Mouse (Mus musculus) neural tube, embryonic 12.5 days (tissue): Measurements from ENCODE around the gene Dvl3. TPM values are rescaled to one million over a fixed set of nuclear protein-coding genes. Genes with fewer than 3 reads are reported as not detected.
A peak's percentile ranks its signal among the peaks of the same experiment; 100 is the strongest.

Experiments
- ATAC-seq: fragments of 200-750 bp; cut with Nextera tagmentation; 2 replicates; pipeline ENCODE4 v1.8.0; 2017; ENCODE audit warnings: low read depth, mild to moderate bottlenecking, moderate TSS enrichment, moderate library complexity; ENCODE audit not compliant: low FRiP score
- H3K27ac ChIP-seq: fragments of 300-500 bp; sonication (generic); 2 replicates; pipeline ENCODE4 v1.5.1; 2016
- H3K27me3 ChIP-seq: fragments of 300-500 bp; sonication (generic); replicated peaks from 2 replicates; pipeline ENCODE4 v1.6.1; 2016; ENCODE audit warnings: mild to moderate bottlenecking
- H3K36me3 ChIP-seq: fragments of 300-500 bp; sonication (generic); 2 replicates; pipeline ENCODE4 v1.6.1; 2016; ENCODE audit warnings: mild to moderate bottlenecking
- H3K4me1 ChIP-seq: fragments of 300-500 bp; sonication (generic); 2 replicates; pipeline ENCODE4 v1.6.1; 2016
- H3K4me2 ChIP-seq: fragments of 300-500 bp; sonication (generic); replicated peaks from 2 replicates; pipeline ENCODE4 v1.6.1; 2016; ENCODE audit warnings: mild to moderate bottlenecking
- H3K4me3 ChIP-seq: fragments of 300-500 bp; sonication (generic); 2 replicates; pipeline ENCODE4 v1.5.1; 2016
- H3K9ac ChIP-seq: fragments of 300-500 bp; sonication (generic); 2 replicates; pipeline ENCODE4 v1.6.1; 2016; ENCODE audit warnings: mild to moderate bottlenecking
- H3K9me3 ChIP-seq: fragments of 300-500 bp; sonication (generic); 2 replicates; pipeline ENCODE4 v1.6.1; 2016; ENCODE audit warnings: mild to moderate bottlenecking
- WGBS: fragments of 180-500 bp; shearing (Covaris S2); methylation state at CpG from one replicate; pipeline ENCODE4 v1.1.7; 2016; 5-methylcytosine and 5-hydroxymethylcytosine counted together
- polyA plus RNA-seq: library from polyadenylated mRNA; unstranded; fragments of >200 nt; fragmentation: Nextera tagmentation; extraction: Ambion mirVana; gene quantifications from 2 replicates; pipeline ENCODE4 v1.2.1, GENCODE M21; 2016

Gene Dvl3
- polyA plus RNA-seq, 1 experiment from 2014 or later = 54.9 TPM

DNA sequence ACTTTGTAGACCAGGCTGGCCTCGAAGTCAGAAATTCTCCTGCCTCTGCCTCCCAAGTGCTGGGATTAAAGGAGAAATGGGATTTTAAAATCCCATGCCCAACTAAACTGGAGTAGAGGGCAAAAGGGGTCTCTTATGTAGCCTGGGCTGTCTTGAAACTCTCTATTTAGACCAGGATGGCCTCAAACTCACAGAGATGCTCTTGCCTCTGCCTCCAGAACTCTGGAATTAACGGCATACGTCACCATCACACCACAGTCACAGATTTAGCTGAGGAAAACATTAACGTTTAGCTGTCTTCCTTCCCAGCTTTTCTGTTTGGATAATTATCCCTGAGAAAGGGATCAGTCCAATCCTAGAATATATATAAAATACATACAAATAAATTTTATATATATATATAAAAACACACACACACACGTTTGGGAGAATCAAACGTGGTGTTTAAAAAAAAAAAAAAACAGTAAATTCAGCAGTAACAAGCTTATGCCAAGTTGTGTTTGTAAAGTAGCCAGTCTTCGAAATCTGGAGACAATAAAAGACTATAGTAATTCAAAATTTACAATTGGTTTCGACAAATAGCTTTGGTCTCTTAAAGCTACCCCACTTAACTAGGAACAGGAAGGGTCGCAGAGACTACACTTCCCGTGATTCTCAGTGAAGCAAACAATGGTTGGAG is 18.0 kb downstream of the Dvl3 start:
- 51% methylated on average over 10 of the region's 10 CpGs for WGBS
- Histone ChIP-seq H3K9me3 (no peaks in the 10 kb centered on the region), H3K36me3 (peaks cover 59% of the 10 kb centered on the region), H3K27ac (no peak overlapping the region), H3K27me3 (no peaks in the 10 kb centered on the region), H3K4me3 (peak overlapping the region; percentile 89; the same call in 1 of the 2 replicates), H3K4me1 (peaks cover 28% of the 10 kb centered on the region), H3K9ac (no peak overlapping the region), H3K4me2 (0 out of 2 replicates have a peak overlapping the region, but pooled peaks have one; percentile 66)
- ATAC-seq = no peak

DNA sequence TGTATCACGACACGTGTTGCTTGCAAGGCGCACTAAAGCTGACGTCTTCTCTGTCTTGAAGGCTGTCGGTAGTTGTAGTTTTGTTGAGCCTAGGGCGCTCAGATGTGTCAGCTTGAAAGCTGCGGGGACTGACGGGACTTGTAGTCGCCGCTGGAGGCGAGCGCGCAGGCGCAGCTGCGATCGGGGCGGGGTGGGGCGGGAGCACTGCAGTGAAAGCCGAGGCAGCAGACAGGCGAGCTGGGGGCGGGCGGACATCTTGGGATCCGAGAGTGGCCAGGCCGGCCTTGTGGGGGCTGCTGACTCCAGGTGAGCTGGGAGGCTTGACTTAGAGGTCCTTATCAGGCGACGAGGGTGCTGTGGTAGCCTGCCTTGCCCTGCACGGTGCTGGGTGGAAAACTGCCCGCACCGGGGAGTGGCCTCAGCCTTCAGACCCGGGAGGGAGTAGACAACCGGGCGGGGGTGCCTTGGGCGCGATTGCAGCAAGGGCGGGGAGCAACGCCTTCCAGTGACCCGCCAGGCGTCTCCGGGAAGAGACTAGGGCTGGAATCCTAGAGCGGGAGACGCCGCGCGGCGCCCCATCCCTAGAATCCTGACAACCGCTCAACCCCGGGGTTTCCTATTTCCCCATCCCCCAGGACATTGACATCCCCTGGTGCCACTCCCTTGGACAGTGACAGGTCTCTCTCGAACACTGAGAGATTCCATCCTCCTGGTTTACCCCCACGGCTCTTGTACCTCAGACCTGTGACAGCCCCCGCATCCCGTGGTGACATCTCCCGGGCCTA is 18.7 kb downstream of the Dvl3 start, which contains the start of gene Ap2m1:
Ap2m1 (plus strand) TSS at position 183 of the 785 bp plus-strand sequence.
- H3K9me3 ChIP-seq = no peaks in the 10 kb centered on the region
- H3K27me3 ChIP-seq = no peaks in the 10 kb centered on the region
- peaks cover 59% of the 10 kb centered on the region for H3K36me3 ChIP-seq
- peak within 1 kb of the TSS; percentile 66 for H3K4me2 ChIP-seq
- WGBS = under 1% methylated on average over 52 of the region's 52 CpGs
- peak; percentile 97 for ATAC-seq
- peak within 1 kb of the TSS; percentile 93 for H3K9ac ChIP-seq
- peaks cover 28% of the 10 kb centered on the region for H3K4me1 ChIP-seq
- peak within 1 kb of the TSS; percentile 74 for H3K27ac ChIP-seq
- peak within 1 kb of the TSS; percentile 89 for H3K4me3 ChIP-seq

GRCm38 (mm10) chr16:20536081-20536665 is 19.4 kb downstream of the Dvl3 start:
- H3K36me3 ChIP-seq = peaks cover 59% of the 10 kb centered on the region
- peak overlapping the region; percentile 89 for H3K4me3 ChIP-seq
- no peaks in the 10 kb centered on the region for H3K27me3 ChIP-seq
- peak overlapping the region; percentile 66 for H3K4me2 ChIP-seq
- no peak for ATAC-seq
- 39% methylated on average over 9 of the region's 9 CpGs for WGBS
- H3K4me1 ChIP-seq = peaks cover 28% of the 10 kb centered on the region
- no peak overlapping the region for H3K27ac ChIP-seq
- H3K9ac ChIP-seq = peak overlapping the region; percentile 93
- H3K9me3 ChIP-seq = no peaks in the 10 kb centered on the region

- H3K9ac ChIP-seq = peak overlapping the region; percentile 46
- H3K36me3 ChIP-seq = peaks cover 59% of the 10 kb centered on the region
- peak overlapping the region; percentile 66 for H3K4me2 ChIP-seq
- H3K4me1 ChIP-seq = peaks cover 28% of the 10 kb centered on the region
- peak overlapping the region; percentile 89 for H3K4me3 ChIP-seq
- ATAC-seq = no peak
- H3K9me3 ChIP-seq = no peaks in the 10 kb centered on the region
- WGBS = 38% methylated on average over 5 of the region's 5 CpGs
- H3K27ac ChIP-seq = no peak overlapping the region
- H3K27me3 ChIP-seq = no peaks in the 10 kb centered on the region
Measured at GRCm38 (mm10) chr16:20537071-20537471, 20.3 kb downstream of the Dvl3 start.

DNA sequence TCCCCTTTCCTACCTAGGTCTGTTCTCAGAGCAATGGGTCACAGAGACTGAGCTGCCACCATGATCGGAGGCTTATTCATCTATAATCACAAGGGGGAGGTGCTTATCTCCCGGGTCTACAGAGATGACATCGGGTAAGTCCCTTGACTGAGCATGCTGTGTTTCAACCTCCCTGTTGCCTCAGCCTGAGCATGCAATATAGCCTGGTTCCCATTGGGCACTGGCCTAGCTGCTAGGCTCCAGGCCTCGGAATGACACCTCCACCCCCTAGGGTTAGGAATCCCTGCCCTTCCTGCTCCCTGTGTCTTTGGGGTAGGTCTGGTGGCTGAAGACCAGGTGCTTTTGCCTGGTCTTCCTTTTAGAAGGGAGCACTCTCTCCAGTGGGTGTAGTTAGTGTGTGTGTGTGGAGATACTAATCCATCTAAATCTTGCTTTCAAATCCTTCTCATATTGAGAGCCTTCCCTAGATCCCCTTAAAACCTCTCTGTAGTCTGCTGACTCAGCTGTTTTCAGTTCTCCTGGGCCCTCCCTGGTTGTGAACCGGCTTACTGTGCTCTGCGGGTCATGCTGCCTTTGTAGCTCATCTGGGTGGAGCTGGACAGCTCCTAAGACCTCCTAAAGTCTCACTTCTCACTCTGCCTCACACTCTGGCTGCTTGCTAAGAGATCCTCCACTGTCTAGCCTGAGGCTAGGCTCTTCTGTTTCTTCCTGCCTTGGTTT is 21.0 kb downstream of the Dvl3 start:
- no peak overlapping the region for H3K4me3 ChIP-seq
- H3K9ac ChIP-seq = peak overlapping the region; percentile 46; the same call in 1 of the 2 replicates
- WGBS = 58% methylated on average over 6 of the region's 6 CpGs
- peak overlapping the region; percentile 66 for H3K4me2 ChIP-seq
- H3K9me3 ChIP-seq = no peaks in the 10 kb centered on the region
- peaks cover 60% of the 10 kb centered on the region for H3K36me3 ChIP-seq
- no peak overlapping the region for H3K27ac ChIP-seq
- no peak for ATAC-seq
- H3K27me3 ChIP-seq = no peaks in the 10 kb centered on the region
- H3K4me1 ChIP-seq = peaks cover 28% of the 10 kb centered on the region

DNA sequence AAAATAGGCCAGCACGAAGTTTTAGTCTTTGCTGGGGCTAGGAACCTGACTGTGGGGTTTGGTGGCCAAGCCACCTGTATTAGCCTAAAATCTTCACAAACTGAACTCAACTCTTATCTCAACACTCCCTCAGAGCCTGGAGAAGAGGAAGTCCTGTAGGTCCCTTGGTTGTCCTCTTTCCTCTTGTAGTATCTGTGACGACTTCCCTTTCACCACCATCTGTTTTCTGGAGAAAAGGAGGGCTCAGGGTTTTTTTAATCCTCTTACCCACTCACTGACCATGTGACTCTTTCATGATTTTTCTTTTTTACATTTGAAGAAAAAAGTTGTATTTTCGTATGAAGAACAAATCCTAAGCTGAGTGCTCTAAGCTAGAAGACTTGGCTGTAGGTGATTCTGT is 22.9 kb downstream of the Dvl3 start:
- H3K4me3 ChIP-seq = no peak overlapping the region
- 78% methylated on average over 3 of the region's 3 CpGs for WGBS
- H3K27me3 ChIP-seq = no peaks in the 10 kb centered on the region
- no peak overlapping the region for H3K27ac ChIP-seq
- H3K4me1 ChIP-seq = peaks cover 28% of the 10 kb centered on the region
- H3K9ac ChIP-seq = no peak overlapping the region
- peaks cover 65% of the 10 kb centered on the region for H3K36me3 ChIP-seq
- H3K4me2 ChIP-seq = no peak overlapping the region
- ATAC-seq = no peak
- no peaks in the 10 kb centered on the region for H3K9me3 ChIP-seq

DNA sequence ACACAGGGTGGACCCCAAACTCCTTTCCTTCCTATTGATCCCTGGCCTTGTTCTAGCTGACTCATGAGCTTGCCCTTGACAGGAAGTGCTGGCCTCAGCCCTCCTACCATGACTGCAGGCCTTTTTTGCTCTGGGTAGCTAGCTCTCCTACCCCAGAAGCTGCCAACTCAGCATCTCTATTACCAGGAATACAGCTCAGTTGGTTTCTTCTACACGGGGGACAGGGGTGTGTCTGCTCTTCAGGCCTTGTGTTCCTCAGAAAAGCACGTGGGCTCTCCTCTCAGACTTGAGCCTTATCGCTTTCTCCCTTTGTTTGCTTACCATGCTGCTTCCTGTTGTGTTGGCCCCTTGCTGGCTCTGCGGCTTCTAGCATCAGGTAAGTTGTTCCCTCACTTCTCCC is 23.7 kb downstream of the Dvl3 start:
- H3K4me2 ChIP-seq = no peak overlapping the region

GRCm38 (mm10) chr16:20545696-20546095 is 28.9 kb downstream of the Dvl3 start:
- Histone ChIP-seq H3K9me3 (no peaks in the 10 kb centered on the region), H3K27me3 (no peaks in the 10 kb centered on the region), H3K4me2 (no peak overlapping the region), H3K4me3 (no peak overlapping the region), H3K36me3 (peaks cover 56% of the 10 kb centered on the region), H3K4me1 (peaks cover 17% of the 10 kb centered on the region), H3K9ac (no peak overlapping the region), H3K27ac (no peak overlapping the region)
- ATAC-seq = no peak
- 94% methylated on average over 10 of the region's 10 CpGs for WGBS

More for the DNA sequence above, 23.7 kb downstream of the Dvl3 start:
- Histone ChIP-seq H3K9ac (no peak overlapping the region), H3K9me3 (no peaks in the 10 kb centered on the region), H3K4me3 (no peak overlapping the region), H3K27me3 (no peaks in the 10 kb centered on the region), H3K36me3 (peaks cover 72% of the 10 kb centered on the region), H3K4me1 (peaks cover 28% of the 10 kb centered on the region), H3K27ac (no peak overlapping the region)
- no peak for ATAC-seq
- 91% methylated on average over 4 of the region's 4 CpGs for WGBS

- WGBS = 61% methylated on average over 5 of the region's 5 CpGs
- Histone ChIP-seq H3K27me3 (no peaks in the 10 kb centered on the region), H3K36me3 (peaks cover 55% of the 10 kb centered on the region), H3K27ac (no peak overlapping the region), H3K4me1 (peaks cover 17% of the 10 kb centered on the region), H3K9me3 (no peaks in the 10 kb centered on the region), H3K4me3 (peak overlapping the region; percentile 74; the same call in 1 of the 2 replicates), H3K4me2 (peak overlapping the region; percentile 92), H3K9ac (0 out of 2 replicates have a peak overlapping the region, but pooled peaks have one; percentile 3)
- no peak for ATAC-seq
Measured at GRCm38 (mm10) chr16:20547423-20547822, 30.6 kb downstream of the Dvl3 start.

DNA sequence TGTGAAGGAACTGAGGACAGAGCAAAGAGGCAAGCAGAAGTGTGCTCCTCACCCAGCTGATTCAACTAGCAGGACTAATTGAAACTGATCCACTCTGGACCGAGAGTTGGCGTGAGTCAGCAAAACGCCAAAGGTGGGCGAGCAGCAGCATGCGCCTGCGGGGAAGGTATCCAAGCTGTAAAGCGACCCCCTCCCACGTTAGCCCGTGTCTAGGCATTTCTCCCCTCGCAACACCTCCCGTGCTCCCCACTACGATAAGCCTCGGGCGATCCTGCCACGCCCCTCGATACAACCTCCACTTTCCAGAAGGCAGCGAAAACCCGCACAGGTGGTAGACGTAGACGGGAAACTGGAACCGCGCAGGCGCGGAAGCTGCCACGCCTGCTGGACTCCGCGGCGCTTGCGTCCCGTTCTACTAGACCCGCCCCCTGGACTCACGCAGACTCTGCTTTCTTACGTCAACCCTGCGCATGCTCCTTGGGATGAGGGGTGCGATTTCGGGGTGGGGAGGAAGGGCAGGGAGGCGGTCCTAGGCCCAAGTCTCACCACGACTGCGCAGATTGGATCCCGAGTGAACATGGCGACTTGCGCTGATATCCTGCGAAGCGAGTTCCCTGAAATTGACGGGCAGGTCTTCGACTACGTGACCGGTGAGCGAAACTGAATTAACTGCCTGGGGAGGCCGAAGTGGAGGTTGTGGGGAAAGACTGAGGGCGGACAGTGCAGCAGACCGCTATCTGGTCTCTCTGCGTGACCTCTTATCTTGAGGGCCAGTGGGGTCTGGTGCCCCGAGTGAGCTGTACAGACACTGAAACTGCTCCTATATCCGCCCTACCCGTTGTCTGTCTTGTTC is 31.5 kb downstream of the Dvl3 start, which contains the start of gene Abcf3:
Abcf3 (plus strand) TSS at position 482 of the 853 bp plus-strand sequence.
- H3K9ac ChIP-seq = peak within 1 kb of the TSS; percentile 82
- under 1% methylated on average over 56 of the region's 56 CpGs for WGBS
- H3K4me1 ChIP-seq = peaks cover 17% of the 10 kb centered on the region
- peak; percentile 98 for ATAC-seq
- H3K4me3 ChIP-seq = peak within 1 kb of the TSS; percentile 74
- H3K4me2 ChIP-seq = peak within 1 kb of the TSS; percentile 92
- H3K27me3 ChIP-seq = no peaks in the 10 kb centered on the region
- H3K27ac ChIP-seq = no peak within 1 kb of the TSS
- no peaks in the 10 kb centered on the region for H3K9me3 ChIP-seq
- H3K36me3 ChIP-seq = peaks cover 56% of the 10 kb centered on the region

DNA sequence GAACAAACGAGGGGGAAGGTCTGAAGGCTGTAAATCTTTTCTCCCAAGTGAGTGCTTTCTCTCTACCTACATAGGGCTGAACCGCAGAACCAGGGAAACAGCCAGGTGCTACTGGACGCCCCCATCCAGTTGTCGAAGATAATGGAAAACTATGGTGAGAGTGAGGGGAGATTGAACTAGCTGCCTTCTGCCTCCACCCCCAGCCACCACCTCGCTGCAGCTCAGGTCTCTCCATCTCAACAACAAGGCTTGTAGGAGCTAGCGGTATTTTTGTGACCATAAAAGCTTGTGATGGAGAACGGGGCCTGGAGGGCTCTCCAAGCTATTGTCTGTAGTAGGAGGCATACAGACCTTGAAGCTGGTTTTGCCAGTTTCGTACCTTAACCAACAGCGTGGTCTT is 32.4 kb downstream of the Dvl3 start:
- no peaks in the 10 kb centered on the region for H3K9me3 ChIP-seq
- H3K27me3 ChIP-seq = no peaks in the 10 kb centered on the region
- 48% methylated on average over 9 of the region's 9 CpGs for whole genome bisulfite sequencing
- peak overlapping the region; percentile 92 for H3K4me2 ChIP-seq
- H3K4me3 ChIP-seq = peak overlapping the region; percentile 74
- H3K9ac ChIP-seq = peak overlapping the region; percentile 82
- H3K4me1 ChIP-seq = peaks cover 17% of the 10 kb centered on the region
- H3K27ac ChIP-seq = no peak overlapping the region
- no peak for ATAC-seq
- peaks cover 57% of the 10 kb centered on the region for H3K36me3 ChIP-seq
